Mouse (Mus musculus) MEL-GATA-1-ER (cell line): Measurements from ENCODE around the gene Mtap.

Experiments
- DNase-seq: peaks from one replicate; pipeline ENCODE4 v3.0.0-alpha.2; 2012; ENCODE audit warnings: low read depth; ENCODE audit errors: extremely low read depth

Gene Mtap

DNA sequence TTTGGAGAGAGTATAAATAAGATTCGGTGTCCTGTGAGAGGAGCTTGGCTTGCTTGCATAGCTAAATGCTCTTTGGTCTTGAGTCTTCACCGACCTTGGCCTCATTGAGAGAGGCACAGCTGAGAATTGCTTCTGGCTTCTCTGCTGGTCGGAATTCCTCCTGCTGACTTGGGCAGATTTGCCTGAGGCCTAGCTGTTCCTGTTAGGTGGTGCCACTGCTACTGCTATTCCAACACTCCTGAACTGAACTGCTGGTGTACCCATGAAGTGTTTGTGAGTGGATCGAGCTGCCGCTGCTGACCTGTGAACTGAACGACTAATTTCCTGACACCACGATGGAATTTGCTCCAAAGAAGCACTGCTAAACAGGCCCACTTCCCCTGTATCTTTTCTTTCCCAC lies 73.4 kb downstream of the Mtap start:
- no peak for DNase-seq

GRCm38 (mm10) chr4:89212178-89212577 lies 75.3 kb downstream of the Mtap start:
- peak; percentile 97 for DNase-seq
